Mouse (Mus musculus) heart, adult 11 months (tissue): Measurements from ENCODE around the gene Hook2.
A peak's percentile ranks its signal among the peaks of the same experiment; 100 is the strongest.

Experiments
- DNase-seq: peaks from one replicate; pipeline ENCODE4 v3.0.0; 2022

The Hook2 gene

DNA sequence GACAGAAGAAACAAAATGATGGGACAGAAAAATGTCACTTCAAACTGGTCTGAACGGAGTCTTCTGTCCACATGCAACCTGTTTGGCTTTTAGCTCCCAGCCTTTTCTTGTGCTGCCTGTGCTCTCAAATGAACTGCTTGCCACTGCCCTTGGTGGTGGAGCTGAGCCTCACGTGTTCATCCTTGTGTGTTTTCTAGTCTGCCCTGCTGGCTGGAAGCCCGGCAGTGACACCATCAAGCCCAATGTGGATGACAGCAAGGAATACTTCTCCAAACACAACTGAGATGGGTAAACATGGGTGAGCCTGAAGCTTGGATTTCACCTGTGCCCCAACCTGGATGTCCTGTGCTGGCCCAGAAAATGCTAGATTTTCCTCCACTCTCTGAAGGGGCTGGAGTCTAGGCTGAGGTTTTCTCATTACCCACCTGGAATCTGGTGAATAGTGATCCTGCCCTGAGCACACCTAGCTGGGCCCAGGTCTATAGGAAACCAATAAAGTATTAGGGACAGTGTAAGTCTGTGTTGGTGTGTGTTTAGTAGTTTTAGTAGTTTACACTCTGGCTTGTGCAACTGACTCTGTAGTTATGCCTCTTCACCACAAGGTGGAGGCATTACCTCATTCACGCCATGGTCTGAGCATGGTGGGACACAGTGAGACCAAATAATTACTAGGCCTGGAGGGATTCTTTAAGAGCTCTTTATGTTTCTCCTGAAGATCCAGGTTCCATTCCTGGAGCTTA is 16.4 kb upstream of the Hook2 start:
- peak; percentile 97 for DNase-seq

GRCm38 (mm10) chr8:84974543-84975142 is 15.8 kb upstream of the Hook2 start:
- DNase-seq: no peak

DNA sequence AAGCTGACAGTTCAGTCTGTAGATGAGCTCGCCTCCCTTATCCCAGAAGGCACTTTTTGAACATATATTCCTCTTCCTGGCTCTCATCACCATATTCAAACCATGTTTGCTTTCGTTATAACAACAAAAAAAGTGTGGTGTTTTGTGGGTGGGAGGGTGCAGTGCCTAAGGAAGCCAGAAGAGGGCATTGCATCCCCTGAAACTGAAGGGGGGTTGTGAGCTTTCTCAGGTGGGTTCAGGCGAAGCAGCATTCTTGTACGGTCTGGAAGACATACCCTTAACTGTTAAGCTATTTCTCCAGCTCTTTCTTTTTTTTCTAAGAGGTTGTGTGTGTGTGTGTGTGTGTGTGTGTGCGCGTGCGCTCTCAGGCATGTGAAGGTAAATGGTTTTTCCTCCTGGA is 15.0 kb upstream of the Hook2 start:
- DNase-seq: peak; percentile 97

DNA sequence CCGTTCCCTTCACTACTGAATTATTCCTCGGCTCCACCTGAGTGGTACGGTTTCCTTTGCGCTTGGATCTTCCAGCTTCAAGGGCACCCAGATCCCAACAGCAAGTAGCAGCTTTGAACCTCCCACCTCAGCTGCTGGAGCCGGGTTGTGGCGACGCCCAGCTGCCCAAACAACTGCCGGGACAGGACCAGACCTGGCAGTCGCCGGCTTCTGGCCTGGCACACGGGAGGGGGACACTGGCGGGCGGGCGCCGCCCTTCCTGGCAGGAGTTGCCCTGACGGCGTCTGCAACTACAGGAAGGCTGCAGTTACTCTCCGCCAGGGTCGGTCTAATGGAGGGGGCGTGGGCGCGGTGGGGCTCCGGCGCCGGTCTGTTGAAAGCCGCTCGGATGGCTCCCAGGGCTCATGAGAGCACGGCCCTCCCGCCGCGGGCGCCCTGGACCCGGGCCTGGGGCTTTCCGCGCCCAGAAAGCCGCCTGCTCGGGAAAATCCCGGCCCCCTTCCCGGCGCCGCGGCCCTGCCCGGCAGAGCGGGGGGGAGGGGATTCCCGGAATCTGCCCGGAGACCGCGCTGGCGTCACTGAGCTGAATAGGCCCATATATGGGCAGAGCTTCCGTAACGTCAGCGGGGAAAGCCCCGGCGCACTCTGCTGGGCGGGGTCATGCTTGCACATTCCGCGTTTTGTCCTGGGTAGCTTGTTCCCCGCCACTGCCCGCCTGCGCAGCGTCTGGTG is 14.2 kb upstream of the Hook2 start:
- peak; percentile 100 for DNase-seq

GRCm38 (mm10) chr8:84976763-84977434 is 13.5 kb upstream of the Hook2 start:
- no peak for DNase-seq

DNA sequence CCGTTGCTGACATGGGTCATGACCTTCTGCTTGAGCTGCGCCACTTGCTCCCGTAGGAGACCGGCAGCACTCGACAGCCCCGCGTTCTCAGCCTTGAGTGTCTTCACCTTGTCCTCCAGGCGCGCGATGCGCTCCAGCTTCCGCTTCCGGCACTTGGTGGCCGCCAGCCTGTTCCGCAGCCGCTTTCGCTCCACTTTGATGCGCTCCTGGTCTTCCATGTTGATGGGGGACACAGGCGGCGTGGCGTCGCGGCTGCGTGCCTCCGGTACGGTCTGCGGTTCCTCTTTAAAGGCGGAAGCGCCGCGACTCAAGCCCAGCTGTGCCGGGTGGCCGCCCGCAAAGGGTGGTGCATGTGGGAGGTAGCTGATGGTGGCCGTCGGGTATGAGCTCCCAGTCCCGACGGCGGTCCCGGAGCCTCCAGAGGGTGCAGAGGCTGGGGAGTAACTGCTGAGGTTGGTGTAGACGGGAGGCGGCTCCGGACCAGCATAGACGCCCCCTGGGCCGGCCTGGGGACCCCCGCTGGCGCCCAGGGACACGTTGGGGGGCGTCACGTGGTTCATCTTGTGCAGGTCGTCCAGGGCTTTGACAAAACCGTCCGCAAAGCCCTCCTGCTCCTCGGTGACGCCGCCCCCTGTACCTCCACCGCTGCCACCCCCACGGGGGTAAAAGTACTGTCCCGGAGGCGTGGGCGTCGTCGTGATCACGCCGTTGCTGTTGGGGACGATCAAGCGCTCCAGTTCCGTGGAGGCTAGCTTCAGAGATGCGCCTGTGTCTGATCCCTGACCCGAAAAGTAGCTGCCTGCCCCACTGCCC is 12.8 kb upstream of the Hook2 start:
- peak; percentile 98 for DNase-seq

DNA sequence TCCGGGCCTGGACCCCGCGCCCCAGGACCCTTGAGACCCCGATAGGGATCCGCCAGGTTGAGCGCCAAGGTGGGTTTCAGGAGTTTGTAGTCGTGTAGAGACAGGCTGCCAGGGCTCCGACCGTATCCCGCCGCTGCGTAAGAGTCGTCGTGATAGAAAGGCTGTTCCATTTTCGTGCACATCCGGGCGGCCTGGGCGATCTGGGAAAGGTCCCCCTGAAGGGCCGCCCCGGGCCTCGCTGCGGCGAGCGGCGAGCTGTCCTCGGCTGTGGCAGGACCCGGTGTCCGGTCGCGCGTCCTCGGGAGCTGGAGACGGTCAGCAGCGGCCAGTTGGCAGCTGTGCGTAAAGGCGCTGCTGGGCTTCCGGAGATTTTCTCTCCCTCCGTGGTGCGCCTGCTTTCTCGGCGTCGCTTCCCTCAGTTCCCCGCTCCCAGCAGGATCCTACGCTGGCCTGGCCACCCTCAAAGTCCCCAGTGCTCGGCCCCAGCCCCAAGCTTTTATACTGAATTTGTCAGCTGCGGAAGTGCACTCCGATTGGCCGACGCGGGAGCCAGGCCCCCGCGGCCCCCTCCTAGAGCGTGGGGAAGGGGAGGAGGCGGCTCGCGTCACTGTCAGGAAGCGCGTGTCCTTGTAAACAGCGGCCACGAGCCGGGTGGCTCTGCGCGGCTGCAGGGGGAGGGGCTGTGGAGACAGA is 12.0 kb upstream of the Hook2 start, which contains the start of gene Junb:
Gene Junb, minus strand, starts transcription at position 471 of the 693 bp plus-strand sequence.
- DNase-seq: peak; percentile 100

GRCm38 (mm10) chr8:84979599-84980421 is 10.6 kb upstream of the Hook2 start:
- DNase-seq: peak; percentile 100

- peak; percentile 99 for DNase-seq
These were observed 9.6 kb upstream of the Hook2 start for GRCm38 (mm10) chr8:84980622-84981358.

DNA sequence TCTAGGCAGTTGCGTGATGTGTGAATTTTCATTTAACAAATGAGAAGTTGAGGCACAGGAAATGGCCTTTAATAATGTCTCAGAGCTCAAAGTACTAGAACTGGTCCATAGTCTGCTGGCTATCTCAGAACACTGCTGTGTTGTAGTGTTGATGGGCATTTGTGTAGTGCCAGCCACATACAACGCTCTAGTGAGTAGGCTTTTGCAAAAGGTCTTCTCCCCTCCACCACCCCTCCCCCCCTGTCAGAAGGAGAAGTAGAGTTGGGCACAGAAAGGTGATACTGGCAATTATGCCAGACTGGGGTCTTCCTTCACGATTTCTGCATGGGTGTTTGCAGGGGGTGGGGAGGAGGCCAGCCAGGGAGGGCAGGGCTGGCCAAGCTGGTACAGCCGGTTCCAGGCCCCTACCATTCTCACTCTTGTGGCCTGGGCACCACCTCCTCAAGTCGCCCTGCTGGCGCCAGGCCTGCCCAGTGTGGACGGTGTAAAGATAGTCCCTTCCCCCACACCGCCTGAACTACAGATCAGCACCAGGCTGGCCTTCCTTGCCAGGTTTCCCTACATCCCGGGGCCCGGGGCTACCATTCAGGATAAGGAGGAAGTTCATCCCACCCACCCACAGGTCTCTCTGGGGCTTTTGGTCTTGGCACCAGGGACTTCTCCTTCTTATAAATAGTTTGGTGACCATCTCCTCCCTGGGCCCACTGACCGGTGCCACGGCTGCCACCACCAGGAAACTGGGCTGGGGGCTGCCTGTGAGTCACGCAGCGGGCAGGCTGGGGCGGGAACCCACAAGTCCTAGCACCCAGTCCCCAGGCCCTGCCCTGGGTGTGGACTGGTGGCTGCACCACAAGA is 8.5 kb upstream of the Hook2 start:
- DNase-seq: peak; percentile 96

- peak; percentile 94 for DNase-seq
These were observed 7.8 kb upstream of the Hook2 start for GRCm38 (mm10) chr8:84982499-84983011.

- peak; percentile 98 for DNase-seq
These were observed 5.9 kb upstream of the Hook2 start for GRCm38 (mm10) chr8:84984294-84985048.

GRCm38 (mm10) chr8:84985049-84985683 is 5.2 kb upstream of the Hook2 start:
- DNase-seq: no peak

DNA sequence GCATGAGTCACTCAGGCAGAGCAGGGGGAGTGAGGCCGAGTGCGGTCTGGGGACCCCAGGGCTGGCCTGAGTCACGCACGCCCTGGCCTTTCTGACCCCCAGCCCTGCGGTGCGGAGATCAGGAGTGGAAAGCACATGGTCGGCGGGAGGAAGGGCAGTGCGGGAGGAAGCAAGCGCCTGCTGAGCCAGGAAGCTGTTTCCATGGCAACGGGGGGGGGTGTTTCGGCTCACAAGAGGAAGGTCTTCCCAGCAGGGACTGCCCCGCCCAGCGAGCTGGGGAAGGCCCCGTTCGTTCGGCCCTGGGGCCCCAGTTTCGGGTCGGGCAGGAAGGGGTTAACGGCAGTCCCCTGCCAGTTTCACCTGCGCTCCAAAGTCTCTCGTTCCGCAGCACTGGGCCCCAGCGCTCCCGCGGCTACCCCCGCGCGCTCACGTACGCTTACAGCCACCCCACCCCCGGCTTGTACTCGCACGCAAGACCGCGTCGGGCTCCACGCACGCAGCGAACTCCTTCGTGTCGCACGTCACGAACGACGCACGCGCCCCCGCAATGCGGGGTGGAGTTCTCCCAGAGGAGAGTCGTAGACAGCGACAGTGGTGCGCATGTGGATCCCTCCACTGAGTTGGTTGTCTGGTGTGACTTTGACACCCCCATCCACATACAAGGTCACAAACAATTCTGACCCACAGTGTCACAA is 4.6 kb upstream of the Hook2 start:
- DNase-seq: peak; percentile 100

DNA sequence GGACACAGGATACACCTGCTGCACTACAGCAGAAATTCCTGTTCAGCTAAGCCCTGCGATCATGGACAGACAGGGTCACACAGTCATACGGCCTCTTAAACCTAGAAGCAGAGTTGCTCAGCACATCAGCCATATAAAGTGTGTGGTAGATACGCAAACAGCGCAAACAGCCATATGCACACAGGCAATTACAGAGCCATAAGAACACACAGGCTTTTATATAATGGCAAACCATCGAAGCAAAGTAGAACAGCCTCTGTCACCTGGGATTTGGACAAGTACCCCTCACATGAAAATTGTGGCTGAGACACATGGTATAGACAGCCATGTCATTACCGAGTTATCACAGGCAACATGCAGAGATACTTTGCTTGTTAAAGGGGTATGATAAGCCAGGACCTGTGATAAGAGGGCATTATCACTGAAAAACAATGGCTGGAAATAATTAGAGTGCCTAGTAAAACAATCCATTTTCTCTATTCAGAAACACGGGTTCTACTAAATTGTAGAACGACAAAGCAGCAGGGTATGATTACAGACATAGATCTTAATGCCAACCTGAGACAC is 3.9 kb upstream of the Hook2 start:
- DNase-seq: no peak

- DNase-seq: no peak
These were observed 3.0 kb upstream of the Hook2 start for GRCm38 (mm10) chr8:84987388-84987787.

- peak; percentile 98 for DNase-seq
These were observed 2.5 kb upstream of the Hook2 start for GRCm38 (mm10) chr8:84987903-84988302.
